Mouse (Mus musculus): ENCODE results near the gene Vti1b. TPM values are rescaled to one million over a fixed set of nuclear protein-coding genes. Genes with fewer than 3 reads are reported as not detected.
"Not testable (repeated sequence)": the region's sequence is repeated elsewhere in the genome, so short reads cannot be mapped to it uniquely, and the experiment has no call there.

The Vti1b gene
- total RNA-seq (2022) = 100 to 1,000 TPM; 120 to 135 (median 127) TPM

GRCm38 (mm10) chr12:79172019-79172941 is at the start of gene Vti1b:
Vti1b (minus strand) TSS chr12:79172667.
- peak; percentile 90 for DNase-seq

GRCm38 (mm10) chr12:79217511-79217910 is 45.0 kb upstream of the Vti1b start:
- DNase-seq = no peak

- DNase-seq = no peak
These were observed 39.0 kb upstream of the Vti1b start for GRCm38 (mm10) chr12:79211447-79211846.

GRCm38 (mm10) chr12:79208703-79209464 is 36.4 kb upstream of the Vti1b start, which contains the start of gene Rdh12:
Rdh12 (plus strand) TSS chr12:79208914.
- DNase-seq = peak; percentile 9

GRCm38 (mm10) chr12:79201882-79202281 is 29.4 kb upstream of the Vti1b start:
- DNase-seq = no peak

GRCm38 (mm10) chr12:79197105-79197504 is 24.6 kb upstream of the Vti1b start:
- no peak for DNase-seq

- peak; percentile 28 for DNase-seq
These were observed 21.0 kb upstream of the Vti1b start for GRCm38 (mm10) chr12:79193441-79193840.

GRCm38 (mm10) chr12:79192193-79192592 is 19.7 kb upstream of the Vti1b start, which contains the start of gene Rdh11:
Rdh11 (minus strand) TSS chr12:79192293.
- DNase-seq = no peak

GRCm38 (mm10) chr12:79191701-79192100 is 19.2 kb upstream of the Vti1b start:
- peak; percentile 58 for DNase-seq

GRCm38 (mm10) chr12:79190931-79191673 is 18.6 kb upstream of the Vti1b start:
- peak; percentile 56 for DNase-seq

- not testable (repeated sequence) for DNase-seq
These were observed 12.7 kb upstream of the Vti1b start for GRCm38 (mm10) chr12:79185160-79185559.

- DNase-seq = no peak
These were observed 3.5 kb upstream of the Vti1b start for GRCm38 (mm10) chr12:79175998-79176397.

- no peak for DNase-seq
These were observed 1.3 kb upstream of the Vti1b start for GRCm38 (mm10) chr12:79173721-79174120.

- no peak for DNase-seq
These were observed 1.0 kb downstream of the Vti1b start for GRCm38 (mm10) chr12:79171269-79171995.

- DNase-seq = no peak
These were observed 2.0 kb downstream of the Vti1b start for GRCm38 (mm10) chr12:79170421-79170820.

GRCm38 (mm10) chr12:79169173-79169572 is 3.3 kb downstream of the Vti1b start:
- no peak for DNase-seq

- DNase-seq = no peak
These were observed 9.6 kb downstream of the Vti1b start for GRCm38 (mm10) chr12:79162876-79163275.

GRCm38 (mm10) chr12:79149653-79150052 is 22.8 kb downstream of the Vti1b start:
- no peak for DNase-seq

- DNase-seq = no peak
These were observed 31.1 kb downstream of the Vti1b start for GRCm38 (mm10) chr12:79141384-79141783.

GRCm38 (mm10) chr12:79140811-79141210 is 31.7 kb downstream of the Vti1b start:
- no peak for DNase-seq

- DNase-seq = no peak
These were observed 33.0 kb downstream of the Vti1b start for GRCm38 (mm10) chr12:79139417-79139816.

GRCm38 (mm10) chr12:79138999-79139398 is 33.5 kb downstream of the Vti1b start:
- no peak for DNase-seq

All from adrenal gland, adult 8-10 months (tissue).